Mouse (Mus musculus) retina, adult 2 months (tissue): Measurements from ENCODE around the gene Sdhaf2.
A peak's percentile ranks its signal among the peaks of the same experiment; 100 is the strongest.
"Not testable (repeated sequence)": the region's sequence is repeated elsewhere in the genome, so short reads cannot be mapped to it uniquely, and the experiment has no call there.

Source experiments
- DNase-seq: peaks from one replicate; pipeline ENCODE4 v3.0.0-alpha.2; 2012; ENCODE audit warnings: low read depth, low spot score

Sdhaf2 gene

GRCm38 (mm10) chr19:10525910-10526309, at the start of gene Sdhaf2:
Gene Sdhaf2 (minus strand): TSS chr19:10526142.
- DNase-seq, result peak; percentile 32

- no peak for DNase-seq
Observed at GRCm38 (mm10) chr19:10569627-10570026, 43.7 kb upstream of the Sdhaf2 start.

- DNase-seq, result no peak
Observed at GRCm38 (mm10) chr19:10565217-10565616, 39.3 kb upstream of the Sdhaf2 start.

- DNase-seq, result no peak
Observed at GRCm38 (mm10) chr19:10564278-10564677, 38.3 kb upstream of the Sdhaf2 start.

GRCm38 (mm10) chr19:10562351-10562750, 36.4 kb upstream of the Sdhaf2 start:
- no peak for DNase-seq

GRCm38 (mm10) chr19:10561558-10562314, 35.8 kb upstream of the Sdhaf2 start:
- DNase-seq, result no peak

- no peak for DNase-seq
Observed at GRCm38 (mm10) chr19:10560108-10560507, 34.2 kb upstream of the Sdhaf2 start.

- not testable (repeated sequence) for DNase-seq
Observed at GRCm38 (mm10) chr19:10557837-10558375, 32.0 kb upstream of the Sdhaf2 start.

GRCm38 (mm10) chr19:10557430-10557829, 31.5 kb upstream of the Sdhaf2 start:
- DNase-seq, result no peak

- DNase-seq, result no peak
Observed at GRCm38 (mm10) chr19:10557001-10557400, 31.1 kb upstream of the Sdhaf2 start.

GRCm38 (mm10) chr19:10555624-10556510, 29.9 kb upstream of the Sdhaf2 start, which contains the start of gene Tmem216:
Gene Tmem216 (minus strand): TSS chr19:10556238.
- peak; percentile 66 for DNase-seq

GRCm38 (mm10) chr19:10539454-10539853, 13.5 kb upstream of the Sdhaf2 start:
- no peak for DNase-seq

GRCm38 (mm10) chr19:10530082-10530481, 4.1 kb upstream of the Sdhaf2 start:
- DNase-seq, result no peak

- peak; percentile 75 for DNase-seq
Observed at GRCm38 (mm10) chr19:10525106-10525901, 638 bp downstream of the Sdhaf2 start, which contains the start of gene Cpsf7. Gene Cpsf7 (plus strand): TSS chr19:10525266.

- no peak for DNase-seq
Observed at GRCm38 (mm10) chr19:10524784-10525105, 1.2 kb downstream of the Sdhaf2 start.

GRCm38 (mm10) chr19:10523483-10524080, 2.4 kb downstream of the Sdhaf2 start:
- DNase-seq, result no peak

GRCm38 (mm10) chr19:10521926-10522325, 4.0 kb downstream of the Sdhaf2 start:
- no peak for DNase-seq

GRCm38 (mm10) chr19:10520355-10520754, 5.6 kb downstream of the Sdhaf2 start:
- no peak for DNase-seq

- no peak for DNase-seq
Observed at GRCm38 (mm10) chr19:10510759-10511330, 15.1 kb downstream of the Sdhaf2 start.

- DNase-seq, result peak; percentile 36
Observed at GRCm38 (mm10) chr19:10502571-10502970, 23.4 kb downstream of the Sdhaf2 start.

GRCm38 (mm10) chr19:10500581-10500980, 25.4 kb downstream of the Sdhaf2 start:
- DNase-seq, result no peak
